ENCODE assay signal across 15 mouse cellular contexts in genomic region chr16:54080518-54080917, GRCm38 (mm10).
"Had no signal": no experiment of that assay in that cellular context is flagged by ENCODE, and none has a peak within 500 bp of the region (broad histone marks: within the 10 kb centered on the region; RNA-seq: fewer than 3 reads in every experiment).

No protein-coding gene starts in this region.

- H3K4me1 ChIP-seq: neural tube, embryonic 12.5 days; neural tube, embryonic 13.5 days; neural tube, embryonic 15.5 days; stomach, embryonic 15.5 days had no signal

- H3K36me3 ChIP-seq: neural tube, embryonic 12.5 days; neural tube, embryonic 13.5 days; neural tube, embryonic 15.5 days; stomach, embryonic 15.5 days had no signal

- H3K4me3 ChIP-seq: neural tube, embryonic 12.5 days; neural tube, embryonic 13.5 days; neural tube, embryonic 15.5 days; stomach, embryonic 15.5 days had no signal

- H3K9ac ChIP-seq: neural tube, embryonic 12.5 days; neural tube, embryonic 13.5 days; neural tube, embryonic 15.5 days; stomach, embryonic 15.5 days had no signal

- H3K4me2 ChIP-seq: neural tube, embryonic 12.5 days; neural tube, embryonic 13.5 days; neural tube, embryonic 15.5 days; stomach, embryonic 15.5 days had no signal

- H3K27me3 ChIP-seq: neural tube, embryonic 12.5 days; neural tube, embryonic 13.5 days; neural tube, embryonic 15.5 days; stomach, embryonic 15.5 days had no signal

- H3K9me3 ChIP-seq: neural tube, embryonic 12.5 days; neural tube, embryonic 13.5 days; neural tube, embryonic 15.5 days; stomach, embryonic 15.5 days had no signal

- H3K27ac ChIP-seq: neural tube, embryonic 12.5 days; neural tube, embryonic 13.5 days; neural tube, embryonic 15.5 days; stomach, embryonic 15.5 days; stomach, postnatal 0 days had no signal

- DNase-seq: retina, postnatal 1 day; right cerebral cortex, postnatal 14 days; right cerebral cortex, postnatal 25 days; right cerebral cortex, postnatal 4 days; spleen, adult 18-20 months; thymus, adult 18-20 months; thymus, adult 2 months; thymus, postnatal 14 days; thymus, postnatal 25 days; thymus, postnatal 36 days had no signal
